Mouse (Mus musculus) forebrain, postnatal 0 days (tissue): ENCODE data around the gene Rab3d. TPM values are rescaled to one million over a fixed set of nuclear protein-coding genes. Genes with fewer than 3 reads are reported as not detected.

Experiments
- ATAC-seq: fragments of 200-750 bp; cut with Nextera tagmentation; 2 replicates; pipeline ENCODE4 v1.8.0; 2017; ENCODE audit warnings: mild to moderate bottlenecking, moderate library complexity
- DNase-seq: peaks from one replicate; pipeline ENCODE4 v3.0.0-alpha.2; 2015
- H3K27ac ChIP-seq: fragments of 300-500 bp; sonication (generic); 2 replicates; pipeline ENCODE4 v1.5.1; 2014; ENCODE audit warnings: low read depth, mild to moderate bottlenecking, antibody characterized with exemption, low read length, moderate library complexity, mixed read lengths
- H3K27me3 ChIP-seq: fragments of 300-500 bp; sonication (generic); 2 replicates; pipeline ENCODE4 v1.6.1; 2014; ENCODE audit warnings: mild to moderate bottlenecking, low read length, mixed read lengths; ENCODE audit not compliant: insufficient read depth
- H3K36me3 ChIP-seq: fragments of 300-500 bp; sonication (generic); 2 replicates; pipeline ENCODE4 v1.6.1; 2014; ENCODE audit warnings: mild to moderate bottlenecking, moderate library complexity; ENCODE audit not compliant: insufficient read depth
- H3K4me1 ChIP-seq: fragments of 300-500 bp; sonication (generic); 2 replicates; pipeline ENCODE4 v1.6.1; 2014; ENCODE audit warnings: antibody characterized with exemption; ENCODE audit not compliant: insufficient read depth
- H3K4me2 ChIP-seq: fragments of 300-500 bp; sonication (generic); 2 replicates; pipeline ENCODE4 v1.6.1; 2014; ENCODE audit warnings: low read depth, mild to moderate bottlenecking, moderate library complexity
- H3K4me3 ChIP-seq: fragments of 300-500 bp; sonication (generic); 2 replicates; pipeline ENCODE4 v1.5.1; 2014; ENCODE audit warnings: low read depth, low read length, mixed read lengths
- H3K9ac ChIP-seq: fragments of 300-500 bp; sonication (generic); 2 replicates; pipeline ENCODE4 v1.6.1; 2014; ENCODE audit warnings: mild to moderate bottlenecking
- H3K9me3 ChIP-seq: fragments of 300-500 bp; sonication (generic); 2 replicates; pipeline ENCODE4 v1.6.1; 2016; ENCODE audit warnings: low read length
- CTCF ChIP-seq: sonication (generic); IDR thresholded peaks from 2 replicates; pipeline ENCODE4 v1.5.1; 2016; ENCODE audit warnings: antibody characterized with exemption, control low read depth, low read depth
- WGBS: fragments of 180-500 bp; shearing (Covaris S2); extraction: QIAGEN DNeasy Blood & Tissue Kit; methylation state at CpG from one replicate; pipeline ENCODE4 v1.1.7; 2014; 5-methylcytosine and 5-hydroxymethylcytosine counted together
- polyA plus RNA-seq: library from polyadenylated mRNA; unstranded; fragments of >200 nt; fragmentation: Nextera tagmentation; extraction: Ambion mirVana; gene quantifications from 2 replicates; pipeline ENCODE4 v1.2.1, GENCODE M21; 2015
- total RNA-seq: library from RNA; depleted of rRNA; stranded (reverse); fragments of >200 nt; gene quantifications from 2 replicates; pipeline ENCODE4 v1.2.3, GENCODE M21; 2014

Gene Rab3d
- total and polyA plus RNA-seq, 2 experiments from 2014 or later, result 26.7 to 28.7 TPM

DNA sequence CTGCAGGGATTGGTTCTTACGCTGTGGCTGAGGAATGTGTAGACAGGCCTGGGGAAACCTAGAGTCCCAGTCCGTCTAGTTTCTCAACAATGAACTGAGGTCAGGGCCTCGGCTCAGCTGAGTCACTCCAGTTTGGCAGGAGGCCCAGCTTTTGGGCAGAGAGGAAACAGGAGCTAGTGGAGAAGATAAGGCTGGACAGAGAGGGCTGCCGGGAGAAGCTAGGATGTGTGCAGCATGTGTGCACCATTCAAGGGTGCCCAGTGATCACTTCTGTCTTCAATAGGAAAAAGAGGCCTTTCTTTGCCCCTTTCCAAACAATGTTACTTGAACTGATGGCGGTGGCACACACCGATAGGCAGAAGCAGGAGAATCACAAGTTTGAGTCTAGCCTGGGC, 6.1 kb upstream of the Rab3d start:
- DNase-seq (no peak), ATAC-seq (no peak)
- Histone ChIP-seq H3K27me3 (no peaks in the 10 kb centered on the region), H3K27ac (no peak overlapping the region), H3K4me3 (no peak overlapping the region), H3K36me3 (0 out of 2 replicates have a peak, but pooled peaks cover 3% of the 10 kb centered on the region), H3K4me1 (peaks cover 10% of the 10 kb centered on the region; the same call in 1 of the 2 replicates), H3K9me3 (no peaks in the 10 kb centered on the region), H3K4me2 (no peak overlapping the region), H3K9ac (no peak overlapping the region)
- 62% methylated on average over 6 of the region's 6 CpGs for WGBS
- no peak for TF ChIP-seq CTCF

DNA sequence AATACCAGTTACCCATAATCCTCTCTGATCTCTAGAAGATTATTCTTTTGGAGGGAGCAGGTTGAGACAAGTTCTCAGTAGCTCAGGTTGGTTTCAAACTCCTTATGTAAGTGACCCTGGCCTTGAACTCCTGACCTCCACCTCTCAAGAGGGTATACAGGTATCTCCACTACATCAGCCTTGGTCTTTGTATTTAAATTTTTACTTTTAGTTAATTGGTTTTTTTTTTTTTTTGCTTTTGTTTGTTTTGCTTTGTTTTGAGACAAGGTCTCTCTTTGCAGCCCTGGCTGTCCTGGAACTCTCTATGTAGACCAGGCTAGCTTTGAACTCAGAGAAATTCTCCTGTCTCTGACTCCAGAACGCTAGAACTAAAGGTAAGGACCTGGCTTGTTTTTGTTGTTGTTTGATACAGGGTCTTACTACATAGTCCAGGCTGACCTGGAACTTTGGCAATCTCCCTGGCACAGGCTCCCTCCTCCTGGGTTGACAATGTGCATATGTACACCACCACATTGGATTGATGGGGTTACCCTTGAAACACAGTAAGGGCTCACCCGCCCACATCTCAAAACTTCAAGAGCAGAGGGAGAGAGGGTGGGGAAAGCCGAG, 5.6 kb upstream of the Rab3d start:
- no peaks in the 10 kb centered on the region for H3K27me3 ChIP-seq
- no peak overlapping the region for H3K9ac ChIP-seq
- no peak overlapping the region for H3K4me3 ChIP-seq
- 73% methylated on average over 3 of the region's 3 CpGs for WGBS
- H3K4me2 ChIP-seq, result no peak overlapping the region
- H3K36me3 ChIP-seq, result 0 out of 2 replicates have a peak, but pooled peaks cover 3% of the 10 kb centered on the region
- no peak overlapping the region for H3K27ac ChIP-seq
- peaks cover 10% of the 10 kb centered on the region; the same call in 1 of the 2 replicates for H3K4me1 ChIP-seq
- DNase-seq (no peak), ATAC-seq (no peak)
- no peak for TF ChIP-seq CTCF
- H3K9me3 ChIP-seq, result no peaks in the 10 kb centered on the region

- no peaks in the 10 kb centered on the region for H3K27me3 ChIP-seq
- H3K4me3 ChIP-seq, result no peak overlapping the region
- H3K4me1 ChIP-seq, result peaks cover 10% of the 10 kb centered on the region; the same call in 1 of the 2 replicates
- DNase-seq (no peak), ATAC-seq (no peak)
- H3K36me3 ChIP-seq, result 0 out of 2 replicates have a peak, but pooled peaks cover 3% of the 10 kb centered on the region
- no peak overlapping the region for H3K9ac ChIP-seq
- no peak for TF ChIP-seq CTCF
- 96% methylated on average over 4 of the region's 4 CpGs for WGBS
- H3K9me3 ChIP-seq, result no peaks in the 10 kb centered on the region
- no peak overlapping the region for H3K4me2 ChIP-seq
- no peak overlapping the region for H3K27ac ChIP-seq
These were observed 5.0 kb upstream of the Rab3d start for GRCm38 (mm10) chr9:21923036-21923435.

DNA sequence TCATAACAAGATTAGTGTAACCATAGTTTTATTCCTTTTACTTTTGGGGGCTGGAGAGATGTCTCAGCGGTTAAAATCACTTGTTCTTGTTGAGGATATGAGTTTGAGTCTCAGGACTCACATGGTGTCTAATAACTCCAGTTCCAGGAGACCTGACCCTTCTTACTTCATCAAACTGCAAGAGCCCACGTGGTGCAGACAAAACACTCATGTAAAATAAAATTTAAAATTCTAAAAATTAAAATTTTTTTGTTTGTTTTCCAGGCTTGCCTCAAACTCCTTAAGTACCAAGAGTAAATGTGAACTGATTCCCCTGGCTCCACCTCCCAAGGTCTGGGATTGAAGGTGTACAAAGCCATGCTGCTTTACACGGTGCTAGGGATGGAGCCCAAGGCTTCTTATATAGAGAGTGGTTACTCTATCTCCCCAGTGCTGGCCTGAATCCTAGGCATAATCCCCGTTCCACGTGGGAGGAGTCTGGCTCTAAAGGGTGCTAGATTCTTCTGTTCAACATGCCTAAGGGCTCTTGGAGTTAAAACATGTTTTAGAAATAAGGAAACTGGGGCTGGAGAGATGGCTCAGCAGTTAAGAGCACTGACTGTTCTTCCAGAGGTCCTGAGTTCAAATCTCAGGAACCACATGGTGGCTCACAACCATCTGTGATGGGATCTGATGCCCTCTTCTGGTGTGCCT, 846 bp upstream of the Rab3d start:
- no peak for TF ChIP-seq CTCF
- DNase-seq (no peak), ATAC-seq (no peak)
- H3K9me3 ChIP-seq, result no peaks in the 10 kb centered on the region
- no peak overlapping the region for H3K27ac ChIP-seq
- peak overlapping the region; percentile 68; the same call in 1 of the 2 replicates for H3K4me3 ChIP-seq
- H3K9ac ChIP-seq, result no peak overlapping the region
- no peaks in the 10 kb centered on the region for H3K27me3 ChIP-seq
- H3K4me1 ChIP-seq, result peaks cover 4% of the 10 kb centered on the region; the same call in 1 of the 2 replicates
- 18% methylated on average over 5 of the region's 5 CpGs for WGBS
- H3K36me3 ChIP-seq, result peaks cover 12% of the 10 kb centered on the region
- peak overlapping the region; percentile 69 for H3K4me2 ChIP-seq

GRCm38 (mm10) chr9:21917493-21918034, 428 bp downstream of the Rab3d start:
- Histone ChIP-seq H3K36me3 (peaks cover 21% of the 10 kb centered on the region), H3K9ac (peak overlapping the region; percentile 60), H3K27ac (peak overlapping the region; percentile 92), H3K4me1 (peaks cover 4% of the 10 kb centered on the region; the same call in 1 of the 2 replicates), H3K27me3 (no peaks in the 10 kb centered on the region), H3K4me2 (peak overlapping the region; percentile 69), H3K9me3 (no peaks in the 10 kb centered on the region), H3K4me3 (peak overlapping the region; percentile 68)
- 1% methylated on average over 35 of the region's 35 CpGs for WGBS
- no peak for TF ChIP-seq CTCF
- DNase-seq, result peak; percentile 84
- peak; percentile 86 for ATAC-seq

DNA sequence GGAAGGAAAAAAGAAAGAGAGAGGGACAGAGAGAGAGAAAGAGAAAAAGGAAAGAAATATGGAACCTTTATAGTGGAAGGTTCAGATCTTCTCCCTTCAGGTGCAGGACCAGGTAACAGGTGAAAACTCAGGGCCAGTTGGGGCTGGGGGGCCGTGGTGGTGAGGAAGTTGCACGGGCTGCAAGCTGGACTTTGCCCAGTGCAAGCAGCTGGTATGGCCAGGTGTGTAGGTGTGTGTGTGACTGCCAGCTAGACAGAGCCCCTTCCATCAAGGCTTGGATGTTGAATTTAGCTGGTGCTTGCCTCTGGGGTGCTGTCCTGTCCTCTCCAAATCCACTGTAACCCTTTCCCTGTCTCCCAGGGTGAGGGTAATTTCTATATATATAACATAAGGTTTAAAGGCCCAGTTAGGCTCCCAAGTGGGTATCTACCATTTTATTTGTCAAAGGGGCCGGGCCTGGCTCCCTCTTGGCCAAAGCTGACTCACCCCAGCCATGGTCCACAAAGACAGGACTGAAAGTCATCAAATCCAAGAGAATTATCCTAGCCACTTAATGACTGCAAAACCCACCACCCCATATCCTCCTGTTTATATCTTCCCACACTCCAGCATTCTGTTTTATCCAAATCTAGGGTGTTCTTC, 1.0 kb downstream of the Rab3d start:
- no peak for ATAC-seq
- Histone ChIP-seq H3K4me3 (peak overlapping the region; percentile 68), H3K36me3 (peaks cover 21% of the 10 kb centered on the region), H3K4me2 (peak overlapping the region; percentile 69), H3K9me3 (no peaks in the 10 kb centered on the region), H3K4me1 (peaks cover 4% of the 10 kb centered on the region; the same call in 1 of the 2 replicates), H3K27ac (peak overlapping the region; percentile 92), H3K9ac (peak overlapping the region; percentile 60), H3K27me3 (no peaks in the 10 kb centered on the region)
- WGBS, result 75% methylated on average over 3 of the region's 3 CpGs
- TF ChIP-seq CTCF, result no peak
- no peak for DNase-seq
